Comparison of ENCODE assay signal across 15 mouse cellular contexts in the genomic region with DNA sequence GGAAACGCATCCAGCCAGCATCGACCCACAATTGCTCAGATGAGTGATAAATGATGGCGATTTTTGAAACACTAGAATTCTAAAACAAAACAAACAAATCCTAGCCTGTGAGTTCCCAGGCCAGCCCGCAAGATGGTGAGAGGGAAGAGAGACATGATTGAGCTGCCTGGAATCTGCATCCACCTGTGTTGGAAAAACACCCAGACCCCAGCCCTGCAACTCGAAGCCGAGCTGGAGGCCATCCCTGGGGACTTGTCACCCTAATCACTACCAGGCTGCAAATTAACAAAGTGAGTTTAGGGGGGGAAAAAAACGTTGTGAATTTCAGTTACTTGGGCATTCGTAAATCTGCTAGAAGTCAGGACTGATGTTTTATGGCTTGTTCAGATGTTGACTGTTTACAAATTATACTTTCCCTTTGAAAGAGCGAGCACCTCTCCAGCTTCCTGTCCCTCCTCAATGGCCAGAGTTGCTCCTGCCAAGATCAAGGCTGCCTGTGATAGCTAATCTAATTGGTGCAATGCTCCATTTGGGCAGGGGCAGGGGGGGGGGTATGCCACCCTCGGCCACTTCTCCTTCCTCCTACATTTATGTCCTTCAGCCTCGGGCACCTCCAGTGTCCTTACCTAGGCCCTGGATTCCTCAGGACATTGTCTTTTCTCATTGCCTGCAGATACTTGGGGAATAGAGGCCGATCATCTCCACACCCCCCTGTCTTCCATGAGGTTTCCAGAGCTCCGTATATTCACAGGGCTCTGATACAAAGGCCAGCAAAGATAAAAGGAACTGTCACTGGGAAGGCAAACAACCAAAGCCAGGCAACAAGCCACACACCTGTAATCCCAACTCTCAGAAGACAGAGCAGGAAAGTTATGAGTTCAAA.
DNase-seq lines count a peak whose midpoint lies in the region; ATAC-seq lines count a peak whose summit lies in the region.
"Had no signal": no experiment of that assay in that cellular context is flagged by ENCODE, and none has a peak within 500 bp of the region (broad histone marks: within the 10 kb centered on the region; RNA-seq: fewer than 3 reads in every experiment).

No protein-coding gene starts in this region.

- H3K4me1 ChIP-seq in midbrain, embryonic 11.5 days (ENCODE audit: control insufficient read depth, insufficient read depth, low read length) = peaks cover 3% of the 10 kb centered on the region; the same call in 1 of the 2 replicates
- peaks cover 22% of the 10 kb centered on the region for H3K4me1 ChIP-seq in midbrain, embryonic 10.5 days
- H3K4me1 ChIP-seq in forebrain, embryonic 16.5 days (replicated peaks; ENCODE audit: control insufficient read depth, insufficient read depth, low read length) = peaks cover 14% of the 10 kb centered on the region
- H3K4me1 ChIP-seq in liver, embryonic 12.5 days = no peaks in the 10 kb centered on the region
- H3K4me1 ChIP-seq in hindbrain, embryonic 13.5 days (replicated peaks) = peaks cover 12% of the 10 kb centered on the region

- no peak for ATAC-seq in midbrain, embryonic 11.5 days (ENCODE audit: low FRiP score)
- no peak for ATAC-seq in forebrain, embryonic 16.5 days
- no peak for ATAC-seq in liver, embryonic 12.5 days
- ATAC-seq in hindbrain, embryonic 13.5 days (ENCODE audit: low FRiP score) = no peak

- H3K9ac ChIP-seq in midbrain, embryonic 11.5 days (ENCODE audit: low read length) = no peak overlapping the region
- H3K9ac ChIP-seq in forebrain, embryonic 16.5 days (replicated peaks; ENCODE audit: low read depth, low read length) = no peak overlapping the region
- no peak overlapping the region for H3K9ac ChIP-seq in liver, embryonic 12.5 days
- no peak overlapping the region for H3K9ac ChIP-seq in hindbrain, embryonic 13.5 days
- H3K9ac ChIP-seq: midbrain, embryonic 13.5 days had no signal

- no peaks in the 10 kb centered on the region for H3K36me3 ChIP-seq in midbrain, embryonic 11.5 days (ENCODE audit: control insufficient read depth, insufficient read depth, low read length)
- H3K36me3 ChIP-seq in midbrain, embryonic 10.5 days = no peaks in the 10 kb centered on the region
- no peaks in the 10 kb centered on the region for H3K36me3 ChIP-seq in forebrain, embryonic 16.5 days (ENCODE audit: control insufficient read depth, insufficient read depth)
- no peaks in the 10 kb centered on the region for H3K36me3 ChIP-seq in liver, embryonic 12.5 days
- H3K36me3 ChIP-seq in hindbrain, embryonic 13.5 days = no peaks in the 10 kb centered on the region
- H3K36me3 ChIP-seq: midbrain, embryonic 13.5 days had no signal

- no peak overlapping the region for H3K27ac ChIP-seq in midbrain, embryonic 11.5 days (ENCODE audit: low read depth, low read length)
- no peak overlapping the region for H3K27ac ChIP-seq in midbrain, embryonic 10.5 days (replicated peaks)
- no peak overlapping the region for H3K27ac ChIP-seq in forebrain, embryonic 16.5 days (ENCODE audit: low read length)
- no peak overlapping the region for H3K27ac ChIP-seq in liver, embryonic 12.5 days
- no peak overlapping the region for H3K27ac ChIP-seq in hindbrain, embryonic 13.5 days
- H3K27ac ChIP-seq: midbrain, embryonic 13.5 days had no signal

- intact Hi-C loops in left cerebral cortex, postnatal 14 days (cut with DNase I) = loop anchor here (10.0 kb wide), 3 partner anchors 165 to 735 kb away; a partner anchor contains a TSS

- no peaks in the 10 kb centered on the region for H3K9me3 ChIP-seq in midbrain, embryonic 11.5 days (ENCODE audit: control insufficient read depth, low read length)
- H3K9me3 ChIP-seq in midbrain, embryonic 10.5 days (replicated peaks) = no peaks in the 10 kb centered on the region
- H3K9me3 ChIP-seq in forebrain, embryonic 16.5 days (ENCODE audit: control insufficient read depth, low read length) = no peaks in the 10 kb centered on the region
- no peaks in the 10 kb centered on the region for H3K9me3 ChIP-seq in liver, embryonic 12.5 days (replicated peaks)
- no peaks in the 10 kb centered on the region for H3K9me3 ChIP-seq in hindbrain, embryonic 13.5 days
- H3K9me3 ChIP-seq: midbrain, embryonic 13.5 days had no signal

- WGBS in midbrain, embryonic 11.5 days = 38% methylated on average over 13 of the region's 13 CpGs
- 46% methylated on average over 13 of the region's 13 CpGs for WGBS in midbrain, embryonic 10.5 days
- WGBS in forebrain, embryonic 16.5 days = 18% methylated on average over 13 of the region's 13 CpGs
- WGBS in liver, embryonic 12.5 days (ENCODE audit: insufficient replicate concordance) = 33% methylated on average over 13 of the region's 13 CpGs
- WGBS in hindbrain, embryonic 13.5 days = 42% methylated on average over 13 of the region's 13 CpGs

- DNase-seq in embryo, embryonic 10.5 days (ENCODE audit: low spot score) = peak; percentile 28
- DNase-seq in embryo, embryonic 10 days (ENCODE audit: low spot score) = no peak
- peak; percentile 83 for DNase-seq in midbrain, embryonic 11.5 days (ENCODE audit: low spot score, missing footprints)
- no peak for DNase-seq in midbrain, embryonic 10.5 days (ENCODE audit: low spot score)
- DNase-seq in left cerebral cortex, postnatal 14 days (ENCODE audit: low spot score in 2 of 2) = no peak
- DNase-seq: adrenal gland, postnatal 10 days; cerebellum, adult 2 months; embryo, embryonic 11 days; heart, postnatal 14 days; left cerebral cortex, postnatal 4 days had no signal

- no peak overlapping the region for H3K4me3 ChIP-seq in midbrain, embryonic 11.5 days (ENCODE audit: low read depth, low read length)
- no peak overlapping the region for H3K4me3 ChIP-seq in midbrain, embryonic 10.5 days
- no peak overlapping the region for H3K4me3 ChIP-seq in forebrain, embryonic 16.5 days (replicated peaks; ENCODE audit: low read length)
- H3K4me3 ChIP-seq in liver, embryonic 12.5 days = no peak overlapping the region
- no peak overlapping the region for H3K4me3 ChIP-seq in hindbrain, embryonic 13.5 days
- H3K4me3 ChIP-seq: midbrain, embryonic 13.5 days; myocyte had no signal

- H3K27me3 ChIP-seq in midbrain, embryonic 11.5 days (ENCODE audit: control insufficient read depth, insufficient read depth, low read length) = peaks cover 50% of the 10 kb centered on the region
- peaks cover 99% of the 10 kb centered on the region for H3K27me3 ChIP-seq in midbrain, embryonic 10.5 days (ENCODE audit: low read depth, poor library complexity, severe bottlenecking)
- H3K27me3 ChIP-seq in forebrain, embryonic 16.5 days (replicated peaks; ENCODE audit: control insufficient read depth, insufficient read depth, low read length) = peaks cover 24% of the 10 kb centered on the region
- H3K27me3 ChIP-seq in liver, embryonic 12.5 days (replicated peaks) = peaks cover 42% of the 10 kb centered on the region
- H3K27me3 ChIP-seq in hindbrain, embryonic 13.5 days = peaks cover 51% of the 10 kb centered on the region

- no peak overlapping the region for H3K4me2 ChIP-seq in midbrain, embryonic 11.5 days
- H3K4me2 ChIP-seq in forebrain, embryonic 16.5 days (ENCODE audit: low read length) = peak overlapping the region; percentile 12; the same call in 1 of the 2 replicates
- H3K4me2 ChIP-seq in liver, embryonic 12.5 days = no peak overlapping the region
- H3K4me2 ChIP-seq in hindbrain, embryonic 13.5 days = no peak overlapping the region
- H3K4me2 ChIP-seq: midbrain, embryonic 13.5 days had no signal

Comparison
In these comparisons a context has a peak if more than half of its experiments do, and no peak if none do; other contexts are left out.
1. DNase-seq: peak in embryo, embryonic 10.5 days (single experiment) and midbrain, embryonic 11.5 days (single experiment); none in embryo, embryonic 10 days (single experiment), midbrain, embryonic 10.5 days (single experiment) and left cerebral cortex, postnatal 14 days (0 of 2).